Mouse (Mus musculus): ENCODE data around the gene Tsn. TPM values are rescaled to one million over a fixed set of nuclear protein-coding genes. Genes with fewer than 3 reads are reported as not detected.
A peak's percentile ranks its signal among the peaks of the same experiment; 100 is the strongest.

Tsn gene
- 87.3 and 137 TPM in 2 replicates for total RNA-seq (2021)
- long read RNA-seq, full-length matches to known transcripts, result 62 of 76 reads
- long read RNA-seq, partial matches to known transcripts, result 0 of 76 reads
- long read RNA-seq, other reads (novel, unspliced or antisense), result 14 of 76 reads

DNA sequence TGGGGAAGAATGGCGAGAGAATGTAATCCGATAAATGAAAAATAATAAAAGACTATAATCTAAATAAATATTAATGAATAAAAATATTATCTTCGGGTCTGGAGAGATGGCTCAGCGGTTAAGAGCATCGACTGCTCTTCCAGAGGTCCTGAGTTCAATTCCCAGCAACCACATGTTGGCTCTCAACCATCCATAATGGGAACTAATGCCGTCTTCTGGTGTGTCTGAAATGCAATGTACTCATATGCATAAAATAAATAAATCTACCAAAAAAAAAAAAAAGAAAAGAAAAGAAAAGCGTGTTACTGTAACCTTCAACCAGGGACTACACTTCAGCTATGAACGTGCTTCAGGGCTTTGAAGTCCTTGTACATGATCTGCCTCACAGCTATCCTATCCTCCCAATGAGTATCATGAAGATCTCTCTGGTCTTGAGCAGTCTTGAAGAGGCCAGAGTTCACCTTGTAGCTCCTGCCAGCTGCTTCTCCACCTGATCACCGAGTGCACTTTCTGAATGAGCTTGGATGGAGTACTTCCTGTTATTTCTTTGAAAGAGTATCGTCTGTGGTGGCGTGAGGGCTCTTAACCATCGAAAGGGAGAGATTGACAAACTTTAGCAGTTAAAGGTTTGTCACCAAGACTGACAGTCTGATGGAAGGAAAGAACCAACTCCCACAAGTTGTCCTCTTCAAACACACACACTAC, at the start of gene Tsn:
Gene Tsn, minus strand, starts transcription at position 118 of the 705 bp plus-strand sequence.
- no peak for DNase-seq

DNA sequence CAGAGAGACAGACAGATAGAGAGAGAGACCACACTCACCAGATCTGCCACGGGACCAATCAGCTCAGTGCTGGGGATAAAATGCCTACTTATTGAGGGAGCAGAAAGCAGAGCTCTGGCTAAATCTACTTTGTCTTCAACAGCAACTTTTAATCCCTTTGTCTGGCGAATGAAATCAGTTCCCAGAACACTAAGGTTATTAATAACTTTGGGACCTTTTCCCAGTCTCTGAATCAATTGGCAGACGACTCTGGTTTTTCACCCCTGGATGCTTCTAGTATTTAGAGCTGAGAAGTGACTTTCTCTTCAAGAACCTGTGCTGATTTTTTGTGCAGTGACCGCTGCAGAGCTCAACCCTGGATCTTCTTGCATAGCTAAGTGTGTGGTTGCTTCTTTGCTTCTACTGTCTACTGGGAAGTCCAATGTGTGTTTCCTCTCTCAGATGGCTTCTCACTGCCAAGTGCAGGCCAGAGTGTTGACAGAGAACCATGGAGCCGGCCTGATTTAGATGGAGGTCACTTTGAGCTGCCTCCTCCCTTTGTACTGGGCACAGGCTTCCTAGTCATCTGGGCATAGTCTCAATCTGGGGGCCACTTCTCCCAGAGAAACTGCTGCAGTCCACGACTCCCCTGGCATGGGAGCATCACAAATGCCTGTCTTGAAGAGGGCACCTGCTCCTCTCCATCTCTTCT, 47.7 kb upstream of the Tsn start:
- DNase-seq, result no peak

DNA sequence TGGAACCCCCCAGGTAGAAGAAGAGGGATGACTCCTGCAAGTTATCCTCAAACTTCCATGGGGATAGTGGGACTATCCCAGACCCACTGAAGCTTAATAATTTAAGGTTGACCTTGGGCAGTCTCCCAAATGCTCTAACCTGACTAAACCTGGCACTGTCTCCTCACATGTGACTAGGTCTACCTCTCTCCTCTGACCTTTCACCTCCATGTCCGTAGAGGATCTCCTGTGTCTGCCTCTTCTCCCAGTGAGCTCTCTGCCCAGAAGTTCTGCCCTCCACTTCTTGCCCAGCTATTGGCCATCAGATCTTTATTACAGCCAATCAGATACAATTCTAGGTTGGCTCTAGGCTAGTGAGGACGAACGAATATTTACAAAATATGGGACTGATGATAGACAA, 38.4 kb upstream of the Tsn start:
- no peak for DNase-seq

DNA sequence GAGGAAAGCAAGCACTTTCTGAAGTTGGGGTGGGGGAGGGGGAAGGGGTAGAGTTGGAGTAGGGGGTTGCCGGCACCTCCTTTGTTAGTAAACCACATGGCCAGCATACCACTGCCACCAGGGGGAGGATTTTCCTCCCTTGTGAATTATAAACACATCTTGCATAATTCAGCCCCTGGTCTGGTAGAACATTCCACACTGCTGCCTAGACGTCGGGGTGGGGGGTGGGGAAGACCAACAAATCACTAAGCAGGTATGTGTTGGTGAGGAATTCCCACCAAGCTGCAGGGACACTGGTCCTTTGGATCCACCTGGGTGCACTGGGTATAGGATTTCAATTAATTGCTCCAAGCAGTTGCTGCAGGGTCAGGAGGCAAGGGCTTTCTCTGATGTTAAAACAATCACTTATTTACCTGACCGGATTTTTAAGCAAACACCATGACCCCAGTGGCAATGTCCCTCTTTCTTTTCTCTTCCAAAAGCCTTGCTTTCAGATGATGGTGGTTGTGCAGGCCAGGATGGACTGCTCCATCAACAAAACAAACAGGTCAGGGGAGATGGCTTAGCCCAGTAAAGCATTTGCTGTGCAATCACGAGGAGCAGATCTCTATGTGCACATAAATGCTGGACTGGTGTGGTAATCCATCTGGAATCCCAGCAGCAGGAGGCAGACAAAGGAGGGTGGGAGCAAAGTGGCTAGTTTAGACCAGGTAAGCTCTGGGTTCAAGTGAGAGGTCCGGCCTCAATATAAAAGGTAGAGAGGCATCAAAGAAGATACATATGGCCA, 32.3 kb upstream of the Tsn start:
- no peak for DNase-seq

DNA sequence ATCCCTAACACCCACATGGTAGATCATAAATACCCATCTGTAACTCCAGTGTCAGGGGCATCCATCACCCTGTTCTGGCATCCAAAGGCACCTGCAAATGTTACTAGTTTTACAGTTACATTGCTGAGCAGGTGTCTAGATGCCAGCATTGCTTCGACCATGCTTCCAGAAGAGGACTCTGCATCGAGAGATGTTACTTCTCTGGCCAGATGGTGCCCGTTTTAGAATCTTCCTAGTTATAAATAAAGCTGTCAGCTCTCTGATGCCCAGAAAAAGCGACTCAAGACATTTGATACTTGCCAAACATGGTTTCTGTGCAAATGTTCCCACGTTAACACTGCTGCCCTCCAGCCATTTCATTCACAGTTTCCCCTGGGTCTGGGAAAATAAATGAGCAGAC, 26.4 kb upstream of the Tsn start:
- DNase-seq, result no peak

DNA sequence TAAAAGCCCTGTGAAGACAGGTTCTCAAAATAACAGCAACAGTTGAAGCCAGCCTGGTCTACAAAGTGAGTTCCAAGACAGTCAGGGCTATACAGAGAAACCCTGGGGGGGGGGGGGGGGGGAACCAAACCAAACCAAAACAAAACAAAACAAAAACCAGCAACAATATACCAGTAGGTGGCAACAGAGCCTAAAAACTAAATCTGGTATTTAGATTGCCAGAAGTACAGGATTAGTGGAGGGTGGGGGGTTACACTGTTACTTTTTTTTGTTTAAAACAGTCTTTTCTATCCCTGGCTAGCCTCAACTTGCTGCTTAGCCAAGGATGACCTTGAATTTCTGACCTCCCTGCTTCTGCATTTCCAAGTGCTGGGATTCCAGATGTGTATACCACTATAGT, 24.3 kb upstream of the Tsn start:
- no peak for DNase-seq

DNA sequence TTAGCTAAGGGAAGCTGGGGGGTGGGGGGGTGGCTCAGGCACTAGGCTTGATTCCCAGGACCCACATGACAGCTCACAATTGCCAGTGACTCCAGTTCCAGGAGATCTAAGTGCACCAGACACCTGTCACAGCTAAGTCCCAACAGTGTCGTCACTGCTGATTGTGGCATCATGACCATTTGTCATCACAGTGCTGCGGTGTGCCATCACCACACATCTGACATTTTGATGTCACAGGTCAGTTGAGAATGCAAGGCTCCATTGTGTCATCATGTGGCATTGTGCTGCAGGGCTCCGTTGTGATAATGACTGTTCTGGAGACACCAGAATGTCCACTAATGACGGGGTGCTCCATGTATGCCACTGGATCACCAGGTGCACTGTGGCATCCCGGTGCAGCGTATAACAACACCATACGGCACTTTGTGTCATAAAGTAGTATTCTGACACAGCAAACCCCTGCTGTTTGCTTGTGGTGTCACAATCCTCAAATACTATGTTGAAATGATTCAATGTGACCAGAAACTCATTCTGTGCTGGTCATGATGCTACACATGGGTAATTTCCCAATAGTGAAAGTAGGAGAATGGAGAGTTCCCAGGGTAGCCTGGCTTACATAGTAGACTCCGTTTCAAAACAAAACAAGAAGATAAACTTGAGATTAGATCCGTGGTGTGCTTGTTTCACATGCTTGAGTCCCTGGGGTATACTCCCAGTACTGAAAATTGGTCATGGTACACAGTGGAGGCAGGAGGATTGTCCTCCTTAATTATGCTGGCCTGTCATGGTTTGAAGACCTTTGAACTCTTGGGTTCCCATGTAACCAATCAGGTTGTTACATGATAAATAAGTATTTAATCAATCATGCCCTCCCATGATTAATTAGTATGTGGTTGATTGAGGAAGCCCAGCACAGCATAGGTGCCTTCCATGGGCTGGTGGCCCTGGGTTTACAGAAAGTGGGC, 23.5 kb upstream of the Tsn start:
- no peak for DNase-seq

DNA sequence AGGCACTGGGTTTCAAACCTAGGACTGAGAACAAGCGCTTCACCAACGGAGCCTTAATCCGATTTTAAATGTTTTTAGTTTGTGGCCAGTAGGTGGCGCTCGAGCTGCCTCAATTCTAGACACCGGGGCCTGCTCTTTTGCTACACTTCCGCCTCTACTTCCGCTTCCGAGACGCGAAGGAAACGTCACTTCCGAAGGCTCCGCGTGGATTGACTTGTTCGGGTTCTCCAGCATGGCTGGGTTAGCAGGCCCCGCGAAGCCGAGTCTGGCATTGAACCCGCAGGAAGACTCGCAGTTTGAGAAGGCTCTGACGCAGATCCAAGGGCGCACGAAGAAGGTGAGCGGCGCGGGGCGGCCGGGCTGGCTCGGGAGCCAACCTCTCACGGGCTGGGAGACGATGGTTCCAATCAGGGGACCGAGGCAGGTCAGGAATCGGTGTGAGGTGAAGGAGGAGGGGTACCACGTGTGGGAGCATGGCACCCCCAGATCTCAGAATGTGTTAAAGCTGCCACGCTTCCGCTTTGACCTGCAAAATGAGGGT, 10.2 kb upstream of the Tsn start, which contains the start of gene Nifk:
Gene Nifk, plus strand, starts transcription at position 179 of the 541 bp plus-strand sequence.
- peak; percentile 89 for DNase-seq

DNA sequence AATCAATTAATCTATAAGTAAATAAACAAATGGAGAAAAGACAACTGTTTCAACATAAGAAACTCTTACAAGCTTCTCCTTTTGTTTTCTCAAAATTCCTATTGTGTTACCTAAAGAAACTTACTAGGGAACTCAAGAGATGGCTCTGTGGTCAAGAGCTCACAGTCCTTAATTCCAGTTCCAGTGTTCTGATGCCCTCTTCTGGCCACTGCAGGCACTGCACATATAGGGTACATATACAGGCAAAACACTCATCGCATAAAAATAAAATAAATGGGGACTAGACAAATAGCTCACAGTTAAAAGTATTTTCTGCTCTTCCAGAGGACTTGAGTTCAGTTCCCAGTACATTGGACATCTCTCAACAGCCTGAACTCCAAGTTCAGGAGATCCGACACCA, 9.2 kb upstream of the Tsn start:
- DNase-seq, result no peak

DNA sequence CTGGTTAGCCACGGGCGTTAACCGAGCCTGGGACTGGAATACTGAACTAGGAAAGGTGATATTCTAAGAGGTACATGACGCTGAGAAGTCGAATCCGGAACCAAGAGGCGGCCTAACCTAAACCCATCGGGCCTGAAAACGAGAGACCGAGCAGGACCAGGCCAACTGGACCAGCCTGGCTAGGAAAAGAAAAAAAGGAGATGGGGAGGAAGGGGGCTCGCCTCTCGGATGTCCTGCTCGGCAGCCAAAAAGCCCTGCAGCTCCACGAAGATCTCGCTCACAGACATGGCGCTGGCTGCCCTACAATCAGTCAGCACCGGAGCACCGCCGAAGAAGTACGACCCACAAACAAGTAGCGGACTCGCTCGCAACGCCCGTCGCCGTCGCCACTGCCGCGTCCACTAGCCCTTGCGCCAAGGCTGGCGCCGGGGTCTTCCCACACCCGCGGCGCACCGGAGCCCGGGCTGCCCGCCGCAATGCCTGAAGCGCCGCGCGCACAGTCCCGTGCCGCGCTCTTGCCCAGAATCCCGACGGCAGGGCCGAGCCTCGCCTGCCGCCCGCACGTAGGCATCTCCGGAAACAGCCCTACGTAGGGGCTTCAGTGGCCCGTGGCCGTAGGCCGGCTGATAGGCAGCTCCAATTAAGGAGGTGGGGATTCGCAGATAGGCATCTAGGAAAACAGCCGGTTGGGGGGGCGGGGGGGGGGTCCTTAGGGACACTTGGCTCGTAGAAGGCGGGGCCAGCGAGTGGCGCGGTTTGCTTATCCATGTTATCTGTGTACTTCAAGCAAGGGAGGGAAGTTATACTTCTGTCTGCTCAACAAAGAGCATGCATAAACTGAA, 538 bp downstream of the Tsn start:
- peak; percentile 87 for DNase-seq

DNA sequence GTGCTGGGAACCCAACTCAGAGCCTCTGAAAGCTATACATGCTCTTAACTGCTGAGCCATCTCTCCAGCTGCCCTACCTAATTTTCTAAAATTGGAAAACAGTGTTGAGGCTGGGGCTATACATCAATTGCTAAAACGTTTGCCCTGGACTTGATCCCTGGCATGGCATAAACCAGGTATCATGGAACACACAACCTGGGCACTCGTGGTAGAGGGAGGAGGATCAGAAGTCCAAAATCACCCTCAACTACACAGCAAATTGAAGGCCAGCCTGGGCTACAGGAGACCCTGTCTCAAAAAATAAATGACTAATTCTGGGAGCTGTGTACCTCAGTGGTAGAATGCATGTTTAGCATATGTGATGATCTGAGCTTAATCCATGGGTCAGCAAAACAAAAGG, 13.8 kb downstream of the Tsn start:
- DNase-seq, result no peak

DNA sequence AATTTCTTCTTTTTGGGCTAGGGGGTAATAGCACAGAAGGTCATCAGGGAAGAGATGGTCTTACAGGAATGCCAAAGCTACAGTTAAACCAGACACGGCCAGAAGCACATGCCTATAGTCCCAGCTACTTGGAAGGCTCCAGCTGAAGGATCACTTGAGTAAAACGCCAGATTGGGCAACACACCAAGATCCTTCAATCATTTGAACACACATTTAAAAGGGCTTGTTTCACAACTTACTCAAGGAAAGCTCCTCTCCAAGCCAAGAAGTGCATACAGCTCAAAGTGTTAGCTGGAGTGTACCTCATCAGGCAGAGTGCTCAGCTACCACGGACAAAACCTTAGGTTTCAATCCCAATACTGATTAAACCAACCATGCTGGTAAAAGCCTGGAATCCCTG, 14.9 kb downstream of the Tsn start:
- no peak for DNase-seq

DNA sequence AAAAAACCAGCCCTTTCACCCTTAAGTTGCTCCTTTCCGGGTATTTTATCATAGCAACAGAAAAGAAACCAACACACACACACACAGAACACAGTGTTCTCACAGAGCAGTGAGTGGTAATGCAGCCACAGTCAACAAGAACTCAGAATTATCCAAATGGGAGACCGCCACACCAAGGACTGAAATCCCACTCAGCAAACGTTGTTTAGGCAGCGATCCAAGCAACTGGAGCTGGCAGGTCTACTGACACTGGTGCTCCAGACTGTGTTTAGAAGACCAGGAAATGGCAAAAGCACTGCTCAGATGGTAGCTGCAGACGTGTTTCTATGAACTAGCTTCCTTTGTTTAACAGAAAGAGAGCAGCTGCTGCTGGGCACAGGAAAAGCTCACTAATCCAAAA, 16.7 kb downstream of the Tsn start:
- no peak for DNase-seq

DNA sequence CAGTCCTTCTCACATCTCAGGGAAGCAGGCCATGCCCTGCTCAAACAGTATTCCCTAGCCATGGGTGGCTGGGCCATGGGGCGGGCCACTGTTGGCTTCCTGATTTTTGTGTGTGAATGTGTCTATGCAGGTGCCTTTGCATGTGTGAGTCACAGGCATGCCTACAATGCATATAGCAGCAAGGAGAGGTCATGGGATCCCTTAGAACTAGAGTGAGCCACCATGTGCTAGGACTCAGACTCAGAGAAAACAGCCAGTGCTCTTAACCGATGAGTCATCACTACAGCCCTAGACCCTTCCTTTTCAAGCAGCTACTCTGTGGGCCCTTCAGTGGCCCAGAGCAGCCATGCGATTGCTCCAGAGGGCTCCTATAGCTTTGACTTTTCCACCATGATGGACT, 17.3 kb downstream of the Tsn start:
- DNase-seq, result no peak

DNA sequence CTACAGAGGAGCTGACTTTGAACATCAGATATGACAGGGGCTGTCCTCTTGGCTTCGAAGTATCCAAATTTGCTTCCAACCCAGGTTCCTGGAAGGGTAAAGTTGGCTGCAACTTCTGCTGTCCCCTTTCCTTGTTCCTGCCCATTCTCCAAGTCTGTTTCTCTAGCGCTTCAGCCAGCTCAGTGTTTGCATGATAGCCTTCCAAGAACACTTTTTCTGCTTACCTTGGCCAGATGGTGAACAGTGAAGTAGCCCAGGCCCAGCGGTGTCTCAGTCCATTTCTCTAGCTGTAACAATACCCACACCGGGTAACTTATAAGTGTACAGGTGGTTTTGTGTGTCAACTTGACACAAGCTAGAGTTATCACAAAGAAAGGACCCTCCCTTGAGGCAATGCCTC, 19.2 kb downstream of the Tsn start:
- no peak for DNase-seq

DNA sequence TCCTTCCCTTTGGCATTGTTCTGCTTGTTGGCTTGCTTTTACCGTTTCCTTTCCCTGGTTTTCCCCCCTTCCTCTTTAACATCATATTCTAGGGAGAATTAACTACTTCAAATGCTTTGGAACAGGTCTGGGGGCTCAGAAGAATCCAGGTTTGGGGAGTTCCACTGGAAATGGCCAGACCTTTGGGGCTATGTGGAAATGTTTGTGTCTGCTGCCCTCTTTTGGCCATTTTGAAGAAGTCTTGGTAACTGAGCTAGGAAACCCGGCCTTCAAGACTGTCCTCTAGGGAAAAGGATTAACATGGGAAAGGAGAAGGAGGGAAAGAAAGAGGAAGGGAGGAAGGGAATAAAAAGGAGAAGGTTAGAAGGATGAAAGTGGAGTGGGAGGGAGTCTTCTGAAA, 36.4 kb downstream of the Tsn start:
- no peak for DNase-seq

DNA sequence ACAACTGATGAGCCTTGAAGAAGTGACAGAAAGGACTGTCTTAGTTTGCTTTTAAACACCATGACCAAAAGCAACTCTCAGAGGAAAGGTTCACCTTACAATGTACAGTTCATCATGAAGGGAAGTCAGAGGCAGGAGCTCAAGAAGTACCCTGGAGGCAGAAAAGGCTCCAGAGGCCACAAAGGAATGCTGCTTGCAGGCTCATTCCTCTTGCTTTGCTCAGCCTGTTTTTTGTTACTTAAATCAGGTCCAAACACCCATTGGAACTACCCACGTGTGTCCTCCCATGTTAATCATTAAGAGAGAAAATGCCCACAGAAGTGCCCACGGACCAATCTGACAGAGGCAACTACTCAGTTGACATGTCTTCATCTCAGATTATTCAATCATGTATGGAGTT, 59.6 kb downstream of the Tsn start:
- DNase-seq, result no peak
